Mouse (Mus musculus) kidney, embryonic 14.5 days (tissue): ENCODE measurements around the gene Tmem81. TPM values are rescaled to one million over a fixed set of nuclear protein-coding genes. Genes with fewer than 3 reads are reported as not detected.

Experiments
- polyA plus RNA-seq: library from polyadenylated mRNA; unstranded; fragments of >200 nt; fragmentation: Nextera tagmentation; extraction: Ambion mirVana; gene quantifications from 2 replicates; pipeline ENCODE4 v1.2.1, GENCODE M21; 2014

Tmem81 gene
- polyA plus RNA-seq, 1 experiment from 2014 or later: 2.1 TPM

Other genes with a start within 250 kb of the Tmem81 start
- 1.3 and 1.4 TPM in 2 replicates for gene Klhdc8a, start 207.6 kb upstream of the Tmem81 start, polyA plus RNA-seq
- gene Nuak2, start 190.1 kb upstream of the Tmem81 start, polyA plus RNA-seq: 1.4 and 2.3 TPM in 2 replicates
- 5.5 and 6.2 TPM in 2 replicates for gene Tmcc2, start 114.9 kb upstream of the Tmem81 start, polyA plus RNA-seq
- gene Dstyk, start 88.7 kb upstream of the Tmem81 start, polyA plus RNA-seq: 14.9 and 22.1 TPM in 2 replicates
- gene Rbbp5, start 28.9 kb upstream of the Tmem81 start, polyA plus RNA-seq: 27.9 and 47.3 TPM in 2 replicates
- gene Cntn2, start 37.0 kb downstream of the Tmem81 start, polyA plus RNA-seq: 0.26 and 0.32 TPM in 2 replicates
- gene Nfasc, start 235.6 kb downstream of the Tmem81 start, polyA plus RNA-seq: 0.43 and 0.76 TPM in 2 replicates